Mouse (Mus musculus): ENCODE measurements at regions not wholly inside any gene's neighbourhood (a gene's known extent, or its start where the extent isn't known, plus 50 kb on each side); places are given as distances from the start of the nearest gene placed in this dataset.

DNA sequence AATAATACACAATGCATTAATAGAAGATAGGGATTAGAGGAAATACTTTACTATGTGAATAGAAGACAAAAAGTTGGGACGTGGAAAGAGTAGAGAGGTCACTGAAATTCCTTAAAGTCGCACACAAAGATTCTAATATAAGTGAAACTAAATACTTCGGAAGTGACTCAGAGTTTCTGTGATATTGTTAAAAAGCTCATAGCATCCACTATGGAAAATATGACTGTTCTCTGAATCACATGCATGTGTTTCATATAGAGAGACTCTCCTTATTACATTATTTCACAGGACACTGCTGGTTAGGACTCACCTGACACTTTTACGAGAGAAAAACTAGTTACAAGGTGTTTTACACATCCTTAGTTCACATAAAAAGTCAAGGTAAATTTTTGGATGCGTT, 446.1 kb upstream of the Adamts5 start:
- WGBS: 76% methylated on average over 5 of the region's 5 CpGs
- no peaks in the 10 kb centered on the region for H3K4me1 ChIP-seq (ENCODE audit: control insufficient read depth, insufficient read depth, low read length)
- no peak overlapping the region for H3K4me3 ChIP-seq (replicated peaks; ENCODE audit: low read length)
- H3K27ac ChIP-seq (ENCODE audit: low read length): no peak overlapping the region
- no peak overlapping the region for H3K9ac ChIP-seq (ENCODE audit: low read length)
- H3K9me3 ChIP-seq (replicated peaks; ENCODE audit: control insufficient read depth, low read length): no peaks in the 10 kb centered on the region
- no peaks in the 10 kb centered on the region for H3K36me3 ChIP-seq (ENCODE audit: control insufficient read depth, insufficient read depth, low read length)
- H3K4me2 ChIP-seq (ENCODE audit: low read depth, low read length): no peak overlapping the region
- H3K27me3 ChIP-seq (ENCODE audit: control insufficient read depth, insufficient read depth, low read length): no peaks in the 10 kb centered on the region
- no peak for ATAC-seq (ENCODE audit: insufficient read depth, low FRiP score)

DNA sequence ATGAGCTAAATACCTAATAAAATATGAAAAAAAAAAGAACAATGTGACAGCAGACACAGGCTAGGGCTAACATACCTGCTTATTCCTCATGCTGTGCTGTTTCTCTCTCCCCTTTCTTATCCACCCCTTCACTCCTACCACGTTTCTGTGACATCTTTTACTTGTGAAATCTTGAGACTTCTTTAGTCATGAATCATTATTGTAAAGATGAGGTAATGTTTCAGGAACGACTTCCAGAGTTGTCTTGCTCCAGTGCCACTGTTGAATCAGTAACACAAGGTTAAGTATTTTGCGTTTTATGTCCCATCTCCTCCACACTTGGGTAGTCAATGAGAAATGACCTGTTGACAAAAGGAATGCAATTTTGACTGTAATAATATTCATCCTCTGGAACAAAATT, 445.3 kb upstream of the Adamts5 start:
- Histone ChIP-seq H3K27ac (ENCODE audit: low read length) (no peak overlapping the region), H3K36me3 (ENCODE audit: control insufficient read depth, insufficient read depth, low read length) (no peaks in the 10 kb centered on the region), H3K4me1 (ENCODE audit: control insufficient read depth, insufficient read depth, low read length) (no peaks in the 10 kb centered on the region), H3K27me3 (ENCODE audit: control insufficient read depth, insufficient read depth, low read length) (no peaks in the 10 kb centered on the region), H3K4me2 (ENCODE audit: low read depth, low read length) (no peak overlapping the region), H3K9me3 (replicated peaks; ENCODE audit: control insufficient read depth, low read length) (no peaks in the 10 kb centered on the region), H3K4me3 (replicated peaks; ENCODE audit: low read length) (no peak overlapping the region), H3K9ac (ENCODE audit: low read length) (no peak overlapping the region)
- WGBS: 54% methylated on average over 3 of the region's 3 CpGs
- ATAC-seq (ENCODE audit: insufficient read depth, low FRiP score): no peak

DNA sequence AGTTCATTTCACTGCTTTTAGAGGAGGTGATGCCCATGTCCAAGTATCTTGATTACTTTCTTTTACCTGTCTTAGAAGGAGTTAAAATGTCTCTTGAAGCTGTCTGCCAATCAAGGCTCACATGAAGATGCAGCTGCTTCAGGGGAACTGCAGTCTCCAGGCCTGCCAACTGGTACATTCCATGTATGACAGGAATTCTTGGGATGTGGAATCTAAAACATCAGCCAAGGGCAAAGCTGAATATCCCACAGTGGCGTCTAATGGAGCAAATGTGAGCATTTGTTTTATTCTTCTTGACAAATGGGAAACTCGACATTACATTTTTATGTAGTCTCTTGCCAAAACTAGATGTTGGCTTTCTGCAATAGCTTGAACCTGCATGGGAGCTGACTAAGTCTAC, 438.7 kb upstream of the Adamts5 start:
- WGBS: 40% methylated on average over 2 of the region's 2 CpGs
- Histone ChIP-seq H3K9ac (ENCODE audit: low read length) (no peak overlapping the region), H3K4me3 (replicated peaks; ENCODE audit: low read length) (no peak overlapping the region), H3K4me1 (ENCODE audit: control insufficient read depth, insufficient read depth, low read length) (no peaks in the 10 kb centered on the region), H3K27me3 (ENCODE audit: control insufficient read depth, insufficient read depth, low read length) (no peaks in the 10 kb centered on the region), H3K36me3 (ENCODE audit: control insufficient read depth, insufficient read depth, low read length) (no peaks in the 10 kb centered on the region), H3K4me2 (ENCODE audit: low read depth, low read length) (no peak overlapping the region), H3K27ac (ENCODE audit: low read length) (no peak overlapping the region), H3K9me3 (replicated peaks; ENCODE audit: control insufficient read depth, low read length) (no peaks in the 10 kb centered on the region)
- no peak for ATAC-seq (ENCODE audit: insufficient read depth, low FRiP score)

DNA sequence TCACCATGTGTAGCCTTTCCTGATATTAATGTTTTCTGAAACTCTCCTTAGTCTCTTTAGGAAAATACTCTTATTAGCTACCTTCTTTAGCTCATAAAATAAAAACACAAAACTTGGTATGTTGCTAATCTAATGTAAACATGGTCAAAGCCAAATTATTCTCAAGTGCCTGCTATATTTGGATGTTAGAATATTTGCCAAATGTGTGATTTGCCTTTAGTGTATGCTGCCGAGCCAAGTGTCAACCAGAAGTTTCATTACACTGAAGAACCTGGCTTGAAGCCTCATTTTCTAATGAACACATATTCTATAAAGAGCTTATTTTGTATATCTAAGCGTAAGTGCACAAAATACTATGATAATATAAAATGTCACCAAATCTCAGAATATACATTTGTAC, 423.8 kb upstream of the Adamts5 start:
- ATAC-seq (ENCODE audit: insufficient read depth, low FRiP score): no peak
- Histone ChIP-seq H3K27ac (ENCODE audit: low read length) (no peak overlapping the region), H3K4me2 (ENCODE audit: low read depth, low read length) (no peak overlapping the region), H3K9ac (ENCODE audit: low read length) (no peak overlapping the region), H3K27me3 (ENCODE audit: control insufficient read depth, insufficient read depth, low read length) (no peaks in the 10 kb centered on the region), H3K4me3 (replicated peaks; ENCODE audit: low read length) (no peak overlapping the region), H3K36me3 (ENCODE audit: control insufficient read depth, insufficient read depth, low read length) (no peaks in the 10 kb centered on the region), H3K9me3 (replicated peaks; ENCODE audit: control insufficient read depth, low read length) (no peaks in the 10 kb centered on the region), H3K4me1 (ENCODE audit: control insufficient read depth, insufficient read depth, low read length) (no peaks in the 10 kb centered on the region)
- WGBS: 46% methylated on average over 2 of the region's 2 CpGs

DNA sequence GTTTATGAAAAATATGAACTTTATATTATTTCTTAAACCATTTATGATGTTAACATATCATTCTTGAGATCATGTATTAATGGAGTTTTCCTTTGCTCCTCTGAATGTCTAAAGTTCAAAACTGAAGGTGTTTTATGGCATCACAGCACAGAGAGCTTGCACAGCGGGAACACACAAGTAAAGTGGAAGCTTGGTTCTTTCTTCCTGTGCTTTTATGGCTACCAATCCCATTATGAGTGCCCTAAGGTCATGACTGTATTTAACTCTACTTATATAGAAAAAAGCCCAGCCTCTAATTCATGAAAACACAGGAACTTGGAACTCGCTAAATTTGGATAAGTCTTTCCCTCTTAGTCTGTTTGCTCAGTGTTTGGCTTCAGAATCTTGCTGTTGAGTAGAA, 417.3 kb upstream of the Adamts5 start:
- H3K27me3 ChIP-seq (ENCODE audit: control insufficient read depth, insufficient read depth, low read length): no peaks in the 10 kb centered on the region
- H3K36me3 ChIP-seq (ENCODE audit: control insufficient read depth, insufficient read depth, low read length): no peaks in the 10 kb centered on the region
- ATAC-seq (ENCODE audit: insufficient read depth, low FRiP score): no peak
- no peak overlapping the region for H3K4me3 ChIP-seq (replicated peaks; ENCODE audit: low read length)
- H3K27ac ChIP-seq (ENCODE audit: low read length): no peak overlapping the region
- no peak overlapping the region for H3K4me2 ChIP-seq (ENCODE audit: low read depth, low read length)
- H3K9me3 ChIP-seq (replicated peaks; ENCODE audit: control insufficient read depth, low read length): no peaks in the 10 kb centered on the region
- H3K4me1 ChIP-seq (ENCODE audit: control insufficient read depth, insufficient read depth, low read length): no peaks in the 10 kb centered on the region
- no peak overlapping the region for H3K9ac ChIP-seq (ENCODE audit: low read length)
- WGBS: 49% methylated on average over 2 of the region's 2 CpGs

DNA sequence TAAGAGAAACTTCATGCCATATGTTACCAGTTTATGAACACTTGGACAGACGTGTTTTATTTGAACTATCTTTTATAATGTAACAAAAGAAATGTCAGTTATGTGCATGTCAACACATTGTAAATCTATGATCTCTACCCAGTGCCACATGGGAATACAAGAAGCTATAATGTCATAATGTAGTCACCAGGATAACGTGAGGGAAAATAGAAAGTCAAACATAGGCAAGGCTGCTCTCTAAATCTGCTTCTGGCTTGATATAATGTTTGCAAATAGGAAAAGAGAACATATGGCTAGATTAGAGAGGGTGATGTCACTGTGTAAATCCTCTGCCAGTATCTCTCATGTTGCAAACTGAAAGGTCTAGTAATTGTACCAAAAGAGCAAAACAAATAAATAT, 408.1 kb upstream of the Adamts5 start:
- no peak overlapping the region for H3K9ac ChIP-seq (ENCODE audit: low read length)
- H3K4me1 ChIP-seq (ENCODE audit: control insufficient read depth, insufficient read depth, low read length): no peaks in the 10 kb centered on the region
- H3K27ac ChIP-seq (ENCODE audit: low read length): no peak overlapping the region
- no peaks in the 10 kb centered on the region for H3K36me3 ChIP-seq (ENCODE audit: control insufficient read depth, insufficient read depth, low read length)
- WGBS: 57% methylated on average over 2 of the region's 2 CpGs
- no peak overlapping the region for H3K4me3 ChIP-seq (replicated peaks; ENCODE audit: low read length)
- no peaks in the 10 kb centered on the region for H3K9me3 ChIP-seq (replicated peaks; ENCODE audit: control insufficient read depth, low read length)
- H3K27me3 ChIP-seq (ENCODE audit: control insufficient read depth, insufficient read depth, low read length): no peaks in the 10 kb centered on the region
- no peak overlapping the region for H3K4me2 ChIP-seq (ENCODE audit: low read depth, low read length)
- ATAC-seq (ENCODE audit: insufficient read depth, low FRiP score): no peak

DNA sequence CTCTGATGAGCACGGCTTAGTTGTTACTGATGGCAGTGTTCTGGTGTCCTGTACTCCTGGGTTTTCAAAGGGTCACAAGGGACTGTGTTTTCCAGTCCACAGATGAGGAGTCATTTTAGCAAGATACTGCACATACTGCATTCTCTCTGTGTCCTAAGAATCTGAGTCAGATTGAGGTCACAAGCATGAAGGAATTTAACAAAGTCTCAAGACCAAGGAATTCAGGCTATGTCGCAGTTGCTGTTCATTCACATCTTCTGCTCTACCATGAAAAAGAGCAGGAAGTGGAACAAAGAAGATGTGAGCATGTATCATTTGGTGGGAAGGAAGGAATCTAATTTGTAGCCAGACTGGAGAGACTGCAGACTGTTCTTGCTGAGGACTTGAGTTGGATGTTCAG, 402.2 kb upstream of the Adamts5 start:
- no peak overlapping the region for H3K4me3 ChIP-seq (replicated peaks; ENCODE audit: low read length)
- H3K27ac ChIP-seq (ENCODE audit: low read length): no peak overlapping the region
- H3K9me3 ChIP-seq (replicated peaks; ENCODE audit: control insufficient read depth, low read length): no peaks in the 10 kb centered on the region
- H3K4me1 ChIP-seq (ENCODE audit: control insufficient read depth, insufficient read depth, low read length): no peaks in the 10 kb centered on the region
- H3K4me2 ChIP-seq (ENCODE audit: low read depth, low read length): no peak overlapping the region
- ATAC-seq (ENCODE audit: insufficient read depth, low FRiP score): no peak
- H3K36me3 ChIP-seq (ENCODE audit: control insufficient read depth, insufficient read depth, low read length): no peaks in the 10 kb centered on the region
- no peak overlapping the region for H3K9ac ChIP-seq (ENCODE audit: low read length)
- H3K27me3 ChIP-seq (ENCODE audit: control insufficient read depth, insufficient read depth, low read length): no peaks in the 10 kb centered on the region
- 82% methylated on average over 2 of the region's 2 CpGs for WGBS

DNA sequence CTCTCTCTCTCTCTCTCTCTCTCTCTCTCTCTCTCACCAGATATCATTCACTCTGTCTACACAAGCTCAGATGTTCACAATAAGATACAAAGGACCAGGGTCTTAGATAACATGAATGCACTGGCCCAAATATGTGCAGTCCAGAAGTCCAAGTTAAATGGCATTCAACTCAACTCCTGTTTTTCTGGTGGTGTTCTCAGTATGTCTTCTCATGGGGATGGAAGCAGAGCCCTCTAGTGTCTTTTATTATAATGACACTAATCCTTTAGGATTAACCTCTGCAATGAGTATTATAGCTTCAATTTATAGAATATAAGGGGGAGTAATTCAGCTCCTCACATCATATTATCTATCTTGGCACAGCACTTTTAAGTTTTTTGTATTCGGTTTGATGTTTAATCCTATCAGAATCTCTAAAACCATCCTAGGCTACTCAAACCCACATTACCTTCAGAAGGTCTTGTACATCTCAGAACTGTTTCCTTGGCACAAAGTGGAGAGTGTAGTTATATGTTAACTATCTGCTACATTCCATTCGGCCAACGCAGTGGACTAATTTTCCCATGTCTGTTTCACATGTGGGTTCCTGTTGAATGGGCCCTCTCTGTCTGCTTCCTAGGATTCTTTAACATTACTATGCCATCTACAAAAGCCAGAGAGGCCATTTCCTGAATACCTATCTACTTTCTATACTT, 401.0 kb upstream of the Adamts5 start:
- no peaks in the 10 kb centered on the region for H3K4me1 ChIP-seq (ENCODE audit: control insufficient read depth, insufficient read depth, low read length)
- no peaks in the 10 kb centered on the region for H3K36me3 ChIP-seq (ENCODE audit: control insufficient read depth, insufficient read depth, low read length)
- no peak overlapping the region for H3K4me2 ChIP-seq (ENCODE audit: low read depth, low read length)
- ATAC-seq (ENCODE audit: insufficient read depth, low FRiP score): no peak
- H3K4me3 ChIP-seq (replicated peaks; ENCODE audit: low read length): no peak overlapping the region
- H3K27me3 ChIP-seq (ENCODE audit: control insufficient read depth, insufficient read depth, low read length): no peaks in the 10 kb centered on the region
- H3K27ac ChIP-seq (ENCODE audit: low read length): no peak overlapping the region
- H3K9ac ChIP-seq (ENCODE audit: low read length): no peak overlapping the region
- H3K9me3 ChIP-seq (replicated peaks; ENCODE audit: control insufficient read depth, low read length): no peaks in the 10 kb centered on the region
- WGBS: 65% methylated on average over 3 of the region's 3 CpGs

DNA sequence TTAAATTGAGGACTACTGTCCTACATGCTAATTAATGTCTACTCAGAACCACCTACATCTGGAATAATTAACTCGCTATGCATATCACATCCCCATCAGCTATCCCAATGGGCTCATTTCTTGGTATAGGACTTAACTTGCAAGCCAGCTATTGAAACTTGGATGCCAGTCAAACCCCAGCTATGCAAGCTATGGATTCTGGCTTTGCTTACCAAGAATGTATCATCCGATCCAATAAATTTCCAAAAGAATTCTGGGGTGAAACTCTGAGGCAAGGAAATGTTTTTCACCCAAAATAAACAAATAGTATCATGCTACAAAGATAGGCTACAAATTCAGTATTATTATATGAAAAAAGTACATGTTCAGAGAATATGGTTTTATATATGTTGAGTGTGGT, 392.8 kb upstream of the Adamts5 start:
- H3K4me3 ChIP-seq (replicated peaks; ENCODE audit: low read length): no peak overlapping the region
- no peak overlapping the region for H3K9ac ChIP-seq (ENCODE audit: low read length)
- H3K27ac ChIP-seq (ENCODE audit: low read length): no peak overlapping the region
- ATAC-seq (ENCODE audit: insufficient read depth, low FRiP score): no peak
- H3K27me3 ChIP-seq (ENCODE audit: control insufficient read depth, insufficient read depth, low read length): no peaks in the 10 kb centered on the region
- WGBS: 77% methylated on average over 2 of the region's 2 CpGs
- H3K9me3 ChIP-seq (replicated peaks; ENCODE audit: control insufficient read depth, low read length): no peaks in the 10 kb centered on the region
- H3K36me3 ChIP-seq (ENCODE audit: control insufficient read depth, insufficient read depth, low read length): no peaks in the 10 kb centered on the region
- no peaks in the 10 kb centered on the region for H3K4me1 ChIP-seq (ENCODE audit: control insufficient read depth, insufficient read depth, low read length)
- no peak overlapping the region for H3K4me2 ChIP-seq (ENCODE audit: low read depth, low read length)

DNA sequence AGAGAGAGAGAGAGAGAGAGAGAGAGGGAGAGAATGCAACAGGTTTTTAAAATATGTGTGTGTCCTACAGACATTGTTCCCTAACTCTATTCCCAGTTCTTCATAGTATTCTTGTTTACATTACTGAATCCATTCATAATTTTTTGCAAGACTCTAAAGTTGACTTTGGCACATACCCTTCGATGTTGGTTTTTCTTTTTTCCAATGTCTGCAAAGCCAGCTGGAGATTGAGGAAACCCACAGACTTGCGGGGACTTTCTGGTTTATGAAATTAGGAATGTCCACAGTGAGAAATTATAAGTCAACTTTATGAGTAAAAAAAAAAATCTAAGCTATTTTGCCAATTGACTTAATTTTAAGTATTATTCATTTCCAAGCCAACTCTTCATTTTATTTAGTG, 379.7 kb upstream of the Adamts5 start:
- WGBS: 67% methylated on average over 2 of the region's 2 CpGs
- Histone ChIP-seq H3K36me3 (ENCODE audit: control insufficient read depth, insufficient read depth, low read length) (no peaks in the 10 kb centered on the region), H3K4me3 (replicated peaks; ENCODE audit: low read length) (no peak overlapping the region), H3K9ac (ENCODE audit: low read length) (no peak overlapping the region), H3K4me2 (ENCODE audit: low read depth, low read length) (no peak overlapping the region), H3K27me3 (ENCODE audit: control insufficient read depth, insufficient read depth, low read length) (no peaks in the 10 kb centered on the region), H3K9me3 (replicated peaks; ENCODE audit: control insufficient read depth, low read length) (no peaks in the 10 kb centered on the region), H3K27ac (ENCODE audit: low read length) (no peak overlapping the region), H3K4me1 (ENCODE audit: control insufficient read depth, insufficient read depth, low read length) (no peaks in the 10 kb centered on the region)
- no peak for ATAC-seq (ENCODE audit: insufficient read depth, low FRiP score)
